Mouse (Mus musculus) kidney, postnatal 36 days (tissue): ENCODE measurements at regions not wholly inside any gene's neighbourhood (a gene's known extent, or its start where the extent isn't known, plus 50 kb on each side); places are given as distances from the start of the nearest gene placed in this dataset.

Experiments used
- DNase-seq, 2 experiments: peaks; one replicate each; pipeline ENCODE4 v3.0.0; 2021 to 2022; ENCODE audit warnings: mixed read lengths in 2 of 2

- no peak for DNase-seq
These were observed 525.6 kb downstream of the Cd109 start for GRCm38 (mm10) chr9:79140970-79141369.

- DNase-seq, result no peak
These were observed 530.7 kb downstream of the Cd109 start for GRCm38 (mm10) chr9:79146004-79146403.

DNA sequence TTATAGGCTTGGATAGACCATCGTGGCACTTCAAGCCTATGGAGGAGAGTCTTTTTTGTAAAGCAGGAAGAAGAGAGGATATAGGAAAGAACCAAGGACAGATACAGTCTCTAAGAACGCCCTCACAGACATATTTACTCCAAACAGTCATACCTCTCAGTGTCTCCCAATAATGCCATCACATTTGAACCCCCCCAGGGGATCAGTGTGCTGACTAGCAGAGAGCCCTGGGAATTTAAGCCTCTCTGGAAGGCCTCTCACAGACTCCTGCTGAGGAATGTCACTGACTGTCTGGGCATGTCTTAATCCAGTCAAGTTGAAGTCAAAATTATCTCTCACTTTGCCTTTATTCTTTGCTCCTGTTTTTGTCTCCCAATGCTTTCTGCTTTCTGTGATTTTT lies 550.2 kb downstream of the Cd109 start:
- no peak for DNase-seq

DNA sequence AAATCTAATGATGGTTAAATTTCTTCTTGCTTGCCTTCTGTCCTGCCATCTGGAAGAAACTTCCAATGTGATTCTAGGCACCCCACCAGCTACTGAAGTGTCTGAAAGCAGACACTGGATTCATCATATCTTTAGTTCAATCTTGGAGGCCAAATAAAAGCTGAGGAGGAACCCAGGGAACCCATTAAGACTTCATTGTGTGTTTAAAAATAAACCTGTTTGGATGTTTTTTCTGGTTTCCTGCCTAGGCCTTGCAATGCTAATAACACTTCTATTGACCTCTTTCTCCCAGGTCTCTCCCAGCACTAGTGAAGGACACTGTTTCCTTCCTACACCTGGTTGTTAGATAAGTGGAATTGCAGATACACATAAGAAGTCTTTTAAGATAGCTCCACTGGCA lies 545.6 kb downstream of the Col12a1 start:
- DNase-seq, result no peak

DNA sequence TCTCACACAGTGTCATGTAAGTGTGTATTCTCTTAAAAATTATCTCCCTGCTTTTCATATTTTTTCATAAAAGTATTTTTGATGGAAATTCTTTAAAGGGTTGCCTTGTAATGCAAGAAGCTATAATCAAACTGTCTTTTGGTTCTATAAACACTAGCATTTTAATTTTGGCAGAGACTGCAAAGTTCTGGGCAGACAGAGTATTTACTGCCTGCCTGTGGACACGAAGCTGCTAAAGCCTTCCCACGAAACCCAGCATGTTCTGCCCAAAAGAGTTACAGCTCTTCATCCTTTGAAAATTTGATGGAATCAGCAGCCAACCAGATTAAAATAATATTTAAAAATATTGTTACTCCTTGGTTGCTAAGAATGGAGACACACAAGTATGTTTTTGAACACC lies 538.7 kb downstream of the Col12a1 start:
- no peak for DNase-seq

- no peak for DNase-seq
These were observed 523.2 kb downstream of the Col12a1 start for GRCm38 (mm10) chr9:79195420-79195819.

- no peak for DNase-seq
These were observed 516.9 kb downstream of the Col12a1 start for GRCm38 (mm10) chr9:79201755-79202154.

DNA sequence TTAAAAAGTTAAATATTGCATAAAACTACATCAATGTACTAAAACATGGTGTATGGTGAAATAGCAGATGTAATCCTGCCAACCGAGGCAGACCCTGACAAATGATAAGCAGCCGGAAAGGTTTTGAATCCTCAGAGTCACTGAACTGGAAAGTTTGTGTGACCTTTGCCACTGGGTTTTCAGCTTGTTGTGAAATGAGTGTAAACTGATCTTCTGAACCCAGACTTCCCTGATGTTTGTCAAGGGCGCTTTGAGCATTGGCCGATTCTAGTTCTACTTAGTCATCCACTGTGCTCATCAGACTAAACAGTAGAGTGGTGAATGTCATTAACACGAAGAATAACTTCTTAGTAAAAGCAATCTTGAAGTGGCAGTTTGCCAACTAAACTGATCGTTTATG lies 505.3 kb downstream of the Col12a1 start:
- peak; percentile 27 to 31 for DNase-seq

GRCm38 (mm10) chr9:79215986-79216385 lies 502.6 kb downstream of the Col12a1 start:
- DNase-seq, result no peak

DNA sequence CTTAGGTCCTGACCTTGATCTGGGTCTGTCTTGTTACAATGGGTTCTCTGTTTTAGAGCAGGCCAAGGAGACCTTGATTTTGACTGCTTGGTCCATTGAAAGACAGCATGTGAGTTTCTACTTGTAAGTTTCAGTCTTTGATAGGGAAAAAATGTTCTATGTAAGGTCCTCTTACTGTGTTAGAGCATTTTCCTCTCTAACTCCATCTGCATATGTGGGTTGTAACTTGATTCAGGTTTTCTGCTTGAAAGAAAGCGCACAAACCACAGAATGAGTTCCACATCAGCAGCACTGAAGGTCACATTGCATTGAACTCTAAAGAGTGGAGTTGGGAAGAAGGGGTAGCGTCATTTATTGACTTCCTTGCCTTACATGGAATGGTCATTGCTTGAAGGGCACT lies 502.2 kb downstream of the Col12a1 start:
- no peak for DNase-seq

- DNase-seq, result no peak
These were observed 485.6 kb downstream of the Col12a1 start for GRCm38 (mm10) chr9:79233081-79233480.

- DNase-seq, result no peak
These were observed 484.9 kb downstream of the Col12a1 start for GRCm38 (mm10) chr9:79233751-79234150.

DNA sequence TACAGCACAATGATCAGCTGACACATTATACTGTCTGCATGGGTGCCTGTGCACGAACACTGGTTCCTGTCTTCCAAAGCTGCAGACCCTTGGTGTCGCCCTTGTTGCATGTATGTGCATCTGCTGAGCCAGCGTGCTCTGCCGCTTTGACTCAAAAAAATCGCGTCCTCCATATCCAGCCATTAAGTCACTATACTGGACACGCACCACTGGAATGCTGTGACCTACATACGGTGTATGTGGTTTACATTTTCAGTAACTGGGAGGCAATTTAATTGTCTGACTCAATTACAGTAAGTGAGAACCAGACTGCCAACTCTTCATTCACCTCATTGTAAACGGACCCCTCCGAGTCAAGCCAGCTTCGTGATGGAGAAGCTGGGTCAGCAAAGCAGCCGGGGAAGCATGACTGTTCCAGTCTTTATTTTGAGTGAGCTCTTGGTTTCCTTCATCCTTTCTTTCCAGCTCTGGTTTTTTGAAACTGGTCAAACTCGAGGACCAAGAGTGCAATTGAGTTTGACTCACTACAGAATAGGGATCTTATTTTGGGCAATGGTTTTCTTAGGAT lies 448.9 kb downstream of the Col12a1 start:
- no peak for DNase-seq

DNA sequence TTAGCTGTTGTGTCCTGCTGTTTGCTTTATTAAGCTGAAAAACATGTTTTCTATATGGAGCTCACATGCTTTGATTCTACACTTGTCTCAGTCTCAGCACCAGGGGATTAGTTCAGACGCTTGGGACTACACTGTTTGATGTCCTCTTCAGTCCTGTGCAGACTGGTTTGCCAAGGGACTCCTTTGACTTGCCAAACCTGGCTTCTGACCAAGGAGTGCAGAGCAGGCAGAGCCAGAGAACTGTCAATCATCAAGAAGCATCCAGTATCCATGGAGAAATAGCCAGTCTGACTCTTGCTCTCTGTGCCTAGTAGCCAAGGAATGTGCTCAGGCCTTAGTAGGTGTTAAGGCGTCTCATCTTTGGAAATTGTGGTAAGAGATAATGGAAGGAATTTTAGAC lies 448.4 kb downstream of the Col12a1 start:
- DNase-seq, result peak; percentile 1 to 7

DNA sequence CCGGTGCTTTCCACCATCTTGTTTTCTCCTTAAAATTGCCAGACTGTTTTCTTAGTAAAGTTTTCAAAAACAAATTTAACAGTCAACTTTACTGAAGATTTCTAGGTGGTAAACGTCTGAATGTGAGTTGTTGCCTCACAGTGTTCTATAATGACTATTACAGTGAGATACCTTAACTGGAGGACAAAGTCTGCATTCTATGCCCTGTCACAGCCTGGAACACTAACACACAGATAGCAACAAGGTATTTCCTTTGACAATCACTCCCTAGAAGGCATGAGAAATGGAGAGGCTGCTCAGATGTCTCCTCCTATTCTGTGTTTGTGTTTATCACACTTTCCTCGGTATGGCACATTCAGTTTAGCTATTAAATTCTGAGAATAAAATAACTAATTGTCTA lies 430.8 kb downstream of the Col12a1 start:
- no peak for DNase-seq

- no peak for DNase-seq
These were observed 423.3 kb downstream of the Col12a1 start for GRCm38 (mm10) chr9:79295306-79295705.

GRCm38 (mm10) chr9:79301580-79301979 lies 417.1 kb downstream of the Col12a1 start:
- no peak for DNase-seq

DNA sequence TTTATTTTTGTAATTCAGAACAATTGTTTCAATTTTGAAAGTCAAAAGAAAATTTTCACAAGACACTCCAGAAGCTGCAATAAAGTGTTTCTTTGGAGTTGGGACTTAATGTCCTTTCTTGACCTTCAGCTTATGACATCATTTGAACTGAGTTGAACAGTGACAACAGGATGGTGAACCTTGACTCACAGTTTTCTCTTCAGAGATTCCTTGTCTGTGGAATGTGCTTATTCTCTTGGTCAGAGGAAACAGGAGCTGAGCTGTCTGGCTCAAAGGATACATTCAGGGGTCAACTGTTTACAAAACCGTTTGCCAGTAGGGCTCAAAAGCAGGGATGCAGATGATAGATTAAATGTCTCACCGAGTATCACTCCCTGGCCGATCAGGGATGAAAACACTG lies 408.0 kb downstream of the Col12a1 start:
- peak in 1 of 2 experiments; percentile 17 for DNase-seq

DNA sequence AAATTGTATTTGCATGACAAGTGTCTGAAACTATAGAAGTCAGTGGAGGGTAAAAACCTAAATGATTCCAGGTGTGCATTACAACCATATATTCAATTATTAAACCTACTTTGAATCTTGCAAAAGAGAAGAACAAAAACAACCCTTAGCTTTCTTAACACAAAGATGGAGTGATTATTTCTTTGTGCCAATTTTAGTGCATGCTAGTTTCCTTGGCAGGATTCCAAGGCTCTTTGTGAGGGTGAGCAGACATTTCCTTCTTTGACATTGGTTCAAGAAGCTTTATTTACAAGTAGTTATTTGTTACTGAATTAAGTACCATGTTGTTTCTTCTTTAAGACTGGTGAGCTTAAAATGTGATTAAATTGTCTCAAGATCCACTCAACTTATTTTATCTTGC lies 401.2 kb downstream of the Col12a1 start:
- DNase-seq, result peak in 1 of 2 experiments; percentile 1

GRCm38 (mm10) chr9:79346371-79347096 lies 372.1 kb downstream of the Col12a1 start:
- no peak for DNase-seq

DNA sequence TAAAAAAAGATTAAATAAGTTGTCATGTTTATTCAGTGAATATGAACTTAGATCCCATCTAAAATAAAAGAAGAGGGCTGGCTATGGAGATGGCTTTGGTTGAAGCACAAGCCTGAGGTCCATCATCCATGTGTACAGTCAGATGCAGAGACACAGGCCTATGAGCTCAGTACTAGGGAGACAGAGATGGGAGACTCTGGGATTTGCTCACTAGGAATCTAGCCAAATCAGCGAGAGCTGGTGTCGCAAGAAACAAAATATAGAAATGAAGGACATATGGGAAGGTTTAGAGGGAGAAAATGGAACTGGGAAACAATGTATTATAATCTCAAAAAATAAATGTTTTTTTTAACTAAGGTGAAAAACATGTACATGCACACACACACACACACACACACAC lies 326.6 kb downstream of the Col12a1 start:
- DNase-seq, result no peak

GRCm38 (mm10) chr9:79414989-79415388 lies 303.6 kb downstream of the Col12a1 start:
- no peak for DNase-seq

DNA sequence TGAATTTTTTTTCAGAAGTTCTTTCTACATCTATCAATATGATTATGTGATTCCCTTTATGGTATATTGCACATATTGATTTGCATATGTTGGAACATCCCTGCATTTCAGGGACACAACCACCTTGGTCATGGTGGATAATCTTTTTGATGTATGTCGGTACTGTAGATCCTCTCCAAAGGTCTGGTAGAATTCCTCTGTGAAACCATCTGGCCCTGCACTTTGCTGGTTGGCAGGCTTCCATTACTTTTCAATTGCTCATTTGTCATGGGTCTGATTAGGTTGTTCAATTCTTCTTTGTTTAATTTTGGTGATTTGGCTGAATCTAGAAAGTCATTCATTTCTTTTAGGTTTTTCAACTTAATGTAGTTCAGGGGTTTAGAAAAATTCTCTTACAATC lies 288.2 kb downstream of the Col12a1 start:
- no peak for DNase-seq

DNA sequence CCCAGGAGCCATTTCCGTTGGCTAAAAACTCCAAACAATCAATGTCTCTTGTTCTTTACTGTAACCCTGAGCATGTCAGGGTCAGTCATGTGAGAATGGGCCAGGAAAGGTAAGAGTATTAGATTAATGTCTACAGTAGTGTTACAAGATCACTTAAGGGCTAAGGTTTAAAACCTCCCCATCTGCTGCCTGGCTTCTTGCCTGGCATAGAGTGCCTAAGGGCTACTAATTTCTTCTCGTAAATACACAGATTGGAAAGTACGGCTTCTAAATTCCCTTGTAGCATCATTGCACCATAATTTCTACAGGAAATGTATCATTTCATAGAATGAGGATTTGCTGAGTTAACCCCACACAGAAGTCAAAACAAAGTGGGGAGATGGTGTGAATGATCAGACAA lies 281.0 kb downstream of the Col12a1 start:
- DNase-seq, result no peak
